Mouse (Mus musculus) kidney, adult 2 months (tissue): ENCODE data around the gene 5730409E04Rik. TPM values are rescaled to one million over a fixed set of nuclear protein-coding genes. Genes with fewer than 3 reads are reported as not detected.
A peak's percentile ranks its signal among the peaks of the same experiment; 100 is the strongest.

Experiments
- DNase-seq: peaks from one replicate; pipeline ENCODE4 v3.0.0; 2021
- H3K27ac ChIP-seq: fragments of 200-500 bp; 2 replicates; pipeline ENCODE4 v1.5.1; 2012; ENCODE audit warnings: low read depth, low read length, control low read depth, inconsistent platforms; ENCODE audit not compliant: insufficient read depth
- H3K27me3 ChIP-seq: fragments of 200-500 bp; replicated peaks from 2 replicates; pipeline ENCODE4 v1.6.1; 2012; ENCODE audit warnings: mild to moderate bottlenecking, moderate library complexity, low read length, inconsistent platforms; ENCODE audit not compliant: control insufficient read depth, insufficient read depth
- H3K36me3 ChIP-seq: fragments of 200-500 bp; 2 replicates; pipeline ENCODE4 v1.6.1; 2012; ENCODE audit warnings: mild to moderate bottlenecking, moderate library complexity, low read length, inconsistent platforms; ENCODE audit not compliant: control insufficient read depth, insufficient read depth
- H3K4me1 ChIP-seq: fragments of 200-500 bp; 2 replicates; pipeline ENCODE4 v1.6.1; 2011; ENCODE audit warnings: low read length; ENCODE audit not compliant: control insufficient read depth, insufficient read depth
- H3K4me3 ChIP-seq: fragments of 200-500 bp; 2 replicates; pipeline ENCODE4 v1.5.1; 2011; ENCODE audit warnings: mild to moderate bottlenecking, low read depth, low read length, control low read depth; ENCODE audit not compliant: insufficient read depth
- CTCF ChIP-seq: fragments of 200-500 bp; conservative IDR thresholded peaks from 2 replicates; pipeline ENCODE4 v1.5.1; 2011; ENCODE audit warnings: low read depth, mild to moderate bottlenecking, control low read depth, low read length, moderate library complexity, mixed read lengths; ENCODE audit not compliant: insufficient read depth, insufficient read length
- POLR2A ChIP-seq: fragments of 200-500 bp; IDR thresholded peaks from one replicate; pipeline ENCODE4 v1.6.1; 2011; ENCODE audit warnings: low read depth, low read length, control low read depth
- WGBS: fragments of 180-500 bp; shearing (Covaris S2); methylation state at CpG from one replicate; pipeline ENCODE4 v1.1.7; 2018; 5-methylcytosine and 5-hydroxymethylcytosine counted together
- polyA plus RNA-seq: library from polyadenylated mRNA; depleted of rRNA; stranded (reverse); fragments of >200 nt; gene quantifications from 2 replicates; pipeline ENCODE4 v1.2.3, GENCODE M21; 2012; rRNA removed

The 5730409E04Rik gene
- 6.9 and 7.5 TPM in 2 replicates for polyA plus RNA-seq

DNA sequence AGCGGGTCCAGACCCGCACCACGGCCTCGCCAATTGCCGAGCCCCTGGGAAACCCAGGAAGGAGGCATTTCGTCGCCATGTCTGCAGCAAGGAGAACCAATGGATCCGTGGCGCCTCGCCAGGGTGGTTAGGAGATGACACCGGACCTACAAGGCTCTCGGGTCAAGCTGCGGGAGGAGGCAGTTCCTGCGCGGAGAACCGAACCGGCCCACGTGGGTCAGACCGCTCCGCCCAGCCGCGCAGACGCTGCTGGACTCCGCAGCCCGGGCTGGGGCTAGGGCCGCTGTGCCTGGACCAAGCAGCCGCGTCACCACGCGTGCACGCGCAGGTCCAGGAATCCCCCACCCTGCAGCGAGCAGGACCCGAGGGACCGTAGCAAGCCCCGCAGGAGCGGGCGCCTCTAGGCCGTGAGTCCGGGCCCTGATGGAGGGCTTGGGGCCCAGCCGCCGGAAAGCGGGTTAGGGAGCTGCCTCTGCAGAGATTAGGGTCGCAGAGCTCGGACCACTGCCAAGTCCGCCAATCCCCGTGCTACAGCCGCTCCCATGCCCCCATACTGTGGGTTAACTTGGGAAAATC, at the start of gene 5730409E04Rik:
TSS of gene 5730409E04Rik (plus strand) at position 213 of the 576 bp plus-strand sequence.
- Histone ChIP-seq H3K27ac (no peak within 1 kb of the TSS), H3K4me3 (peak within 1 kb of the TSS; percentile 93), H3K36me3 (no peaks in the 10 kb centered on the region), H3K4me1 (no peaks in the 10 kb centered on the region), H3K27me3 (no peaks in the 10 kb centered on the region)
- 2% methylated on average over 48 of the region's 48 CpGs for WGBS
- TF ChIP-seq POLR2A (no peak), CTCF (no peak)
- DNase-seq = peak; percentile 90

DNA sequence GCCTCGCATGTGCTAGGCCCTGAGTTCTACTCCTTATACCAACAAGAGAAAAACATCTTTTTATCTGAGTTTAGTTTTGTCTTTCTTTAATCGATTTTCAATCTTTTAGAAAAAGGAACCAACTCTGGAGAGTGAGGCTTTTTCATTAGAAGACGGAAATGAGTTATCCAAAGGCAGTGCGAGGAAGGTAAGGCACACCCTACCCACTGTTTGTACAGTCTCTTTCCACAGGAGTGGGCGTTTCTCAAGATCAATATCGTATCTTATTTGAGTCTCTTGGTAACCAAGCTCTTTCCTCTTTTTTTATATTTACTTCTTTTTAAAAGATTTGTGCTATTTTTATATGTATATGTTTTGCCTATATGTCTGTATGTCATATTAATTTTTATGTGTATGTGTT, 45.8 kb upstream of the 5730409E04Rik start:
- H3K36me3 ChIP-seq = no peaks in the 10 kb centered on the region
- TF ChIP-seq POLR2A (no peak), CTCF (no peak)
- no peaks in the 10 kb centered on the region; the same call in 1 of the 2 replicates for H3K27me3 ChIP-seq
- WGBS = 94% methylated on average over 6 of the region's 6 CpGs
- H3K4me1 ChIP-seq = no peaks in the 10 kb centered on the region
- no peak overlapping the region for H3K4me3 ChIP-seq
- no peak overlapping the region for H3K27ac ChIP-seq
- no peak for DNase-seq

DNA sequence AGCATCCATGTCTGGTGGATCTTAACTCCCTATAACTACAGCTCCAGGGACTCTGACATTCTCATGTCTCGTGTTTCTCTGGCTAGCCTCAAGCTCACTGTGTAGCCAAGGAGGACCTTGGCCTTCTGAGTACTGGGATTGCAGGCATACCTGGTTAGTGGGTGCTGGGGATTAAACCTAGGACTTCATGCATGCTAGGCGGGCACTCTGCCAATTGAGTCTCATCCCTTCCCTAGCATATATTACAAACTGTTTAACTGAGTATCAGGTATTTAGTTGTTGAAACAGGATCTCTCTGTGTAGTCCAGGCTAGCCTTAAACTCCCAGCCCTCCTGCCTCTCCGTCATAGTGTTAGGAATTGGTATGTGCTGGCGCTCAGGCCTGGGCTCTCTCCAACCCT, 42.4 kb upstream of the 5730409E04Rik start:
- H3K4me1 ChIP-seq = no peaks in the 10 kb centered on the region
- H3K27ac ChIP-seq = no peak overlapping the region
- peak; percentile 12 for DNase-seq
- 85% methylated on average over 4 of the region's 4 CpGs for WGBS
- no peak overlapping the region for H3K4me3 ChIP-seq
- no peaks in the 10 kb centered on the region for H3K36me3 ChIP-seq
- no peak for TF ChIP-seq POLR2A
- no peak for TF ChIP-seq CTCF
- H3K27me3 ChIP-seq = no peaks in the 10 kb centered on the region

DNA sequence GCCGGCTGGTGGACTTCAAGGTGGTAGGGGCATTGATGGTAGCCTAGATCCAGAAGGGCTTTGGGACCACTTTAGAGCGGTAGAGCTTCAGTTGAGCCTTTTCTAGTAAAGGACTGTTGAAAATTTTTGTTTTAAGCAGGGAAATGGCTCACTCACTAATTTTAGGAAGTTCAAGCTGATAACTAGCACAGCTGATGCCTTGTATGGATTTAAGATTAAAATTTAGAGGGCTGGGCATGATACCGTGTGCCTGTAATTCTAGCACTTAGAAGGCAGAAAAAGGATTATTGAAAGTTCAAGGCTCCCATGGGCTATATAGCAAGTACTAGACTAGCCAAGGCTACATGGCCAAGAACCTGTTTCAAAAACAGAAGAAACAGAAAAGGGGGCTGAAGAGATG, 39.8 kb upstream of the 5730409E04Rik start:
- no peaks in the 10 kb centered on the region for H3K36me3 ChIP-seq
- 92% methylated on average over 3 of the region's 3 CpGs for WGBS
- no peak for TF ChIP-seq POLR2A
- TF ChIP-seq CTCF = no peak

DNA sequence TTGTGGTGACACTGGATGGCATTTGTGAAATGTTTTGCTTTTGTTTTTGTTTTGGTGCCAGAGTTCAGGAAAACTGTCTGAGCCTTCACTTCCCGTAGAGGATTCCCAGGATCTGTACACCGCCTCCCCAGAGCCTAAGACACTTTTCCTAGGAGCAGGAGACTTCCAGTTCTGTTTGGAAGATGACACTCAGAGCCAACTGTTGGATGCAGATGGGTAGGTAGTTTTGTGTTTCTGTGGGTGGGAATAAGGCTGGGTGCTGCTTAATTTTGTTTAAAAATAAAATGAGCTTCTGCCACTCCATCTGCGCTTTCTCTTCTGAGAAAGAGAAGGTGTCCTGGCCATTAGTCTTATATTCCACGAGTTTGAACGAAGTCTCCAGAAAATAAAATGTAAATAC, 33.3 kb upstream of the 5730409E04Rik start:
- WGBS = 94% methylated on average over 5 of the region's 5 CpGs
- Histone ChIP-seq H3K27ac (no peak overlapping the region), H3K27me3 (no peaks in the 10 kb centered on the region), H3K36me3 (no peaks in the 10 kb centered on the region), H3K4me3 (no peak overlapping the region), H3K4me1 (no peaks in the 10 kb centered on the region)
- no peak for DNase-seq
- TF ChIP-seq POLR2A (no peak), CTCF (no peak)

More for the DNA sequence above, 39.8 kb upstream of the 5730409E04Rik start:
- DNase-seq = no peak
- no peak overlapping the region for H3K27ac ChIP-seq
- no peaks in the 10 kb centered on the region for H3K4me1 ChIP-seq
- H3K27me3 ChIP-seq = no peaks in the 10 kb centered on the region
- H3K4me3 ChIP-seq = no peak overlapping the region

DNA sequence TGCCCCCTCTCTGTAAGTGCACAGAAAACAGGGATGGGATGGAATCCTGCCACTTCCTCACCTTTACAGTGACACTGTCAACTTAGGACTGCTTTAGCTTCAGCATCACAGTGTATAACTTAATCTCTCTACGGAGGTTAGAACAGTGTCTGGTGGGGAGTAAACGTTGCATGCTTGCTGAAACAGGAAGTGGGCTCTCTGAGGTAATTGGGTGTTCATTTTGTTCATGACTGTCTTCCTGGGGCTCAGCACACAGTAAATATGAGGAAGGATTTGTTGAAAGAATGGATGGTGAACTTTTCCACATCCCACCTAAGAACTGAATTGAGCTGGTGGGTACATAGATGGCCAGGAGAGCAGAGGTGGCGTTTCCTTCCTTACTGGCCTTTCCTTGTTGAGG, 31.7 kb upstream of the 5730409E04Rik start:
- Histone ChIP-seq H3K4me3 (no peak overlapping the region), H3K4me1 (no peaks in the 10 kb centered on the region), H3K27ac (no peak overlapping the region), H3K27me3 (no peaks in the 10 kb centered on the region), H3K36me3 (no peaks in the 10 kb centered on the region)
- WGBS = 91% methylated on average over 3 of the region's 3 CpGs
- no peak for DNase-seq
- TF ChIP-seq CTCF (no peak), POLR2A (no peak)

DNA sequence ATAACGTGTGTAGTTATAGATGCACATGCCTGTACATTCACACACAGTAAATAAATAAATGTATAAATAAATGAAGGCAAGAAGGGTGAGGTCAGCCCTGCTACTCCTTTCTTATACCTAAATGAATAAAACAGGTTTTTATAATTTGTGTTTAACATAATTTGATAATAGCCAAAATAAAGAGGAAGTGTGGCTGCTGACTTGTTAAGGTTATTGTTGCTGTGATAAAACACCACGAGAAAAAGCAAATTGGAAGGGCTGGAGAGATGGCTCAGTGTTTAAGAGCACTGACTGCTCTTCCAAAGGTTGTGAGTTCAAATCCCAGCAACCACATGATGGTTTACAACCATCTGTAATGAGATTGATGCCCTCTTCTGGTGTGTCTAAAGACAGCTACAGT, 30.5 kb upstream of the 5730409E04Rik start:
- DNase-seq = no peak
- WGBS = 83% methylated on average over 2 of the region's 2 CpGs
- Histone ChIP-seq H3K4me1 (no peaks in the 10 kb centered on the region), H3K27me3 (no peaks in the 10 kb centered on the region), H3K36me3 (no peaks in the 10 kb centered on the region), H3K4me3 (no peak overlapping the region), H3K27ac (no peak overlapping the region)
- no peak for TF ChIP-seq POLR2A
- no peak for TF ChIP-seq CTCF
